Mouse (Mus musculus) heart, embryonic 14.5 days (tissue): ENCODE data around the gene Tbc1d17. TPM values are rescaled to one million over a fixed set of nuclear protein-coding genes. Genes with fewer than 3 reads are reported as not detected.
A peak's percentile ranks its signal among the peaks of the same experiment; 100 is the strongest.

Experiments used
- ATAC-seq: fragments of 200-750 bp; cut with Nextera tagmentation; 2 replicates; pipeline ENCODE4 v1.8.0; 2017; ENCODE audit warnings: low read depth, moderate TSS enrichment; ENCODE audit not compliant: insufficient number of reproducible peaks, insufficient read depth, low FRiP score
- H3K27ac ChIP-seq, 2 experiments: fragments of 200-500 bp in 1 of 2; fragments of 300-500 bp in 1 of 2; sonication (generic) in 1 of 2; replicated peaks in 1 of 2; 2 replicates each; pipeline ENCODE4 v1.5.1; 2012 to 2014; ENCODE audit warnings: low read depth in 2 of 2, low read length in 2 of 2, control low read depth in 1 of 2, mild to moderate bottlenecking in 1 of 2, mixed read lengths in 1 of 2; ENCODE audit not compliant: control insufficient read depth in 1 of 2, insufficient read depth in 1 of 2
- H3K27me3 ChIP-seq: fragments of 300-500 bp; sonication (generic); 2 replicates; pipeline ENCODE4 v1.6.1; 2014; ENCODE audit warnings: mild to moderate bottlenecking, low read length, control low read depth; ENCODE audit not compliant: control insufficient read depth, insufficient read depth
- H3K36me3 ChIP-seq: fragments of 300-500 bp; sonication (generic); 2 replicates; pipeline ENCODE4 v1.6.1; 2014; ENCODE audit warnings: mild to moderate bottlenecking, control low read depth, low read length, mixed read lengths; ENCODE audit not compliant: control insufficient read depth, insufficient read depth
- H3K4me1 ChIP-seq, 2 experiments: fragments of 200-500 bp in 1 of 2; fragments of 300-500 bp in 1 of 2; sonication (generic) in 1 of 2; 2 replicates each; pipeline ENCODE4 v1.6.1; 2012 to 2014; ENCODE audit warnings: low read length in 2 of 2, control low read depth in 1 of 2, mixed read lengths in 1 of 2; ENCODE audit not compliant: control insufficient read depth in 2 of 2, insufficient read depth in 2 of 2
- H3K4me2 ChIP-seq: fragments of 300-500 bp; sonication (generic); 2 replicates; pipeline ENCODE4 v1.6.1; 2014; ENCODE audit warnings: mild to moderate bottlenecking, low read length
- H3K4me3 ChIP-seq, 2 experiments: fragments of 200-500 bp in 1 of 2; fragments of 300-500 bp in 1 of 2; sonication (generic) in 1 of 2; 2 replicates each; pipeline ENCODE4 v1.5.1; 2012 to 2014; ENCODE audit warnings: low read length in 2 of 2, mild to moderate bottlenecking in 2 of 2, control low read depth in 1 of 2, low read depth in 1 of 2, moderate library complexity in 1 of 2; ENCODE audit not compliant: control insufficient read depth in 1 of 2, insufficient read depth in 1 of 2
- H3K9ac ChIP-seq: fragments of 300-500 bp; sonication (generic); 2 replicates; pipeline ENCODE4 v1.6.1; 2014; ENCODE audit warnings: mild to moderate bottlenecking, low read length
- H3K9me3 ChIP-seq: fragments of 300-500 bp; sonication (generic); 2 replicates; pipeline ENCODE4 v1.6.1; 2016; ENCODE audit warnings: low read length, control low read depth; ENCODE audit not compliant: control insufficient read depth
- WGBS: fragments of 180-500 bp; shearing (Covaris S2); extraction: QIAGEN DNeasy Blood & Tissue Kit; methylation state at CpG from one replicate; pipeline ENCODE4 v1.1.7; 2014; 5-methylcytosine and 5-hydroxymethylcytosine counted together
- polyA plus RNA-seq: library from polyadenylated mRNA; unstranded; fragments of >200 nt; fragmentation: Nextera tagmentation; extraction: Ambion mirVana; gene quantifications from 2 replicates; pipeline ENCODE4 v1.2.1, GENCODE M21; 2014

Tbc1d17 gene
- polyA plus RNA-seq, 1 experiment from 2014 or later, result 53.5 TPM

DNA sequence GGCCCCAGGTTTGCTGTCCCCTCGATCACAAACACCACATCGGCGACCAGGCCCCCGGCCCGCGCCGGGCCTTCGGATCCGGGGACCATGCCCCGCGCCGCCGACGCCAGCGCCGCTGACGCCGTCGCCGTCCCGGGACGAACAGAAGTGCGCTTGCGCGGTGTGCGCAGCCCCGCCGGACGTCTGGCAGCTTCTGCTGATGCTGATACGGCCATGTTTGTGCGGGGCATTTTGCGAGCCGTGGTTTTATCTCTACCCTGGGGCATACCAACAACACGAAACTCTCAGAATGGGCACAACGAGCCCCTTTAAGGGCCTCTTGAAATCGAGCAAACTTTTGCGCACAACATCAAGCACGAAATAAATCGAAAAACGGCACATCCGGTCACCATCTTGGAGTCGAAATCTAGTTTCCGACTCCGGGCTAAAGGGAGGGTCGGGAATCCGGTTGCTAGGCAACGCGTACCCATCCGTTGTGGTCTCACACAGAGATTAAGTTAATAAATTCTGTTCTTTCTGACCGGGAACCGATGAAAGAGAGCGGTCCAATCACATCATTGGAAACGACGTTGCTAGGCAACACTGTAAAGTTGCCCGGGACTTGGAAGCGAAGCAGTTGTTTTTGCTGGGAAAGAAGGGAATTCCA is 43.5 kb upstream of the Tbc1d17 start, which contains the start of gene Med25:
Gene Med25, minus strand, starts transcription at position 437 of the 646 bp plus-strand sequence.
- Histone ChIP-seq H3K4me3 (peak within 1 kb of the TSS; percentile 64 to 75), H3K9ac (peak within 1 kb of the TSS; percentile 85), H3K36me3 (peaks cover 23% of the 10 kb centered on the region), H3K9me3 (no peaks in the 10 kb centered on the region), H3K4me2 (peak within 1 kb of the TSS; percentile 89), H3K27ac (peak within 1 kb of the TSS; percentile 87 to 93), H3K27me3 (no peaks in the 10 kb centered on the region), H3K4me1 (peaks cover 26 to 55% of the 10 kb centered on the region in 2 experiments)
- WGBS, result under 1% methylated on average over 56 of the region's 56 CpGs
- peak; percentile 56 for ATAC-seq

DNA sequence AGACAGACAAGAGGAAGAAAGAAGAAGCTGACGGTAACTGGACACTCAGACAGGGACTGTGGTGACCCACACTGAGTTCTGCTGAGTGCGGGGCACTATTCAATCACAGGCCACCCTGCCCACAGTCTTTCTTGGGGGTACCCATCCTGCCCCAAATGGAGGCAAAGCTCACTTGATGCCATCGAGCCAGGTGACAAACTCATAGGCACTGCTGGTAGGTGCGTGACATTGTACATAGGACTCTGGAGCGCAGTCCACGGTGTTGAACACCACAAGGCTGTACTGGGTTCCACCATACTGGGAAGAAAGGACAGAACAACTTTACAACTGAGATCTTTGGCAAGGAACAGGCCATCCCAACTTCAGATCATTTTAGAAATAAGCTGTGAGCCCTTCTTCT is 42.7 kb upstream of the Tbc1d17 start:
- H3K36me3 ChIP-seq, result peaks cover 31% of the 10 kb centered on the region
- WGBS, result 21% methylated on average over 6 of the region's 6 CpGs
- no peaks in the 10 kb centered on the region for H3K9me3 ChIP-seq
- no peaks in the 10 kb centered on the region for H3K27me3 ChIP-seq
- peak overlapping the region; percentile 64 to 75 for H3K4me3 ChIP-seq
- H3K4me1 ChIP-seq, result peaks cover 27 to 50% of the 10 kb centered on the region in 2 experiments
- peak overlapping the region; percentile 85 for H3K9ac ChIP-seq
- H3K4me2 ChIP-seq, result peak overlapping the region; percentile 89
- peak overlapping the region in 1 of 2 experiments; percentile 93; a peak in 3 of 4 replicates for H3K27ac ChIP-seq
- no peak for ATAC-seq

- no peaks in the 10 kb centered on the region for H3K9me3 ChIP-seq
- peak overlapping the region; percentile 89 for H3K4me2 ChIP-seq
- 79% methylated on average over 4 of the region's 4 CpGs for WGBS
- H3K4me3 ChIP-seq, result peak overlapping the region in 1 of 2 experiments; percentile 64; a peak in 2 of 4 replicates
- H3K4me1 ChIP-seq, result peaks cover 22 to 48% of the 10 kb centered on the region in 2 experiments
- peak overlapping the region; percentile 85 for H3K9ac ChIP-seq
- H3K36me3 ChIP-seq, result peaks cover 40% of the 10 kb centered on the region
- no peaks in the 10 kb centered on the region for H3K27me3 ChIP-seq
- no peak for ATAC-seq
- no peak overlapping the region for H3K27ac ChIP-seq
These were observed 41.9 kb upstream of the Tbc1d17 start for GRCm38 (mm10) chr7:44890737-44891136.

- no peak overlapping the region for H3K4me3 ChIP-seq
- no peak overlapping the region for H3K27ac ChIP-seq
- H3K4me2 ChIP-seq, result no peak overlapping the region
- H3K4me1 ChIP-seq, result peaks cover 22 to 43% of the 10 kb centered on the region in 2 experiments
- H3K27me3 ChIP-seq, result no peaks in the 10 kb centered on the region
- no peak for ATAC-seq
- H3K9me3 ChIP-seq, result no peaks in the 10 kb centered on the region
- 87% methylated on average over 6 of the region's 7 CpGs for WGBS
- H3K36me3 ChIP-seq, result peaks cover 46% of the 10 kb centered on the region
- H3K9ac ChIP-seq, result no peak overlapping the region
These were observed 41.3 kb upstream of the Tbc1d17 start for GRCm38 (mm10) chr7:44890180-44890579.

GRCm38 (mm10) chr7:44888256-44889105 is 39.6 kb upstream of the Tbc1d17 start:
- peak overlapping the region; percentile 47 for H3K9ac ChIP-seq

GRCm38 (mm10) chr7:44886964-44887363 is 38.1 kb upstream of the Tbc1d17 start:
- Histone ChIP-seq H3K9ac (no peak overlapping the region), H3K4me1 (peaks cover 20 to 37% of the 10 kb centered on the region in 2 experiments), H3K9me3 (no peaks in the 10 kb centered on the region), H3K27me3 (no peaks in the 10 kb centered on the region), H3K27ac (no peak overlapping the region), H3K4me2 (no peak overlapping the region), H3K36me3 (peaks cover 76% of the 10 kb centered on the region), H3K4me3 (no peak overlapping the region)
- 86% methylated on average over 7 of the region's 7 CpGs for whole genome bisulfite sequencing
- no peak for ATAC-seq

More at GRCm38 (mm10) chr7:44888256-44889105, 39.6 kb upstream of the Tbc1d17 start:
- Histone ChIP-seq H3K9me3 (no peaks in the 10 kb centered on the region), H3K4me3 (no peak overlapping the region), H3K4me2 (no peak overlapping the region), H3K27me3 (no peaks in the 10 kb centered on the region), H3K36me3 (peaks cover 61% of the 10 kb centered on the region), H3K4me1 (peaks cover 22 to 39% of the 10 kb centered on the region in 2 experiments), H3K27ac (peak overlapping the region; percentile 46 to 75)
- peak; percentile 28; the same call in 1 of the 2 replicates for ATAC-seq
- WGBS, result 65% methylated on average over 13 of the region's 13 CpGs

GRCm38 (mm10) chr7:44884637-44885036 is 35.8 kb upstream of the Tbc1d17 start:
- peaks cover 89% of the 10 kb centered on the region for H3K36me3 ChIP-seq
- 100% methylated on average over 5 of the region's 5 CpGs for WGBS
- H3K27ac ChIP-seq, result no peak overlapping the region
- peaks cover 12 to 22% of the 10 kb centered on the region in 2 experiments for H3K4me1 ChIP-seq
- no peak overlapping the region for H3K9ac ChIP-seq
- H3K4me2 ChIP-seq, result no peak overlapping the region
- no peaks in the 10 kb centered on the region for H3K27me3 ChIP-seq
- no peaks in the 10 kb centered on the region for H3K9me3 ChIP-seq
- no peak for ATAC-seq
- H3K4me3 ChIP-seq, result no peak overlapping the region
